Mouse (Mus musculus): ENCODE data around the gene Wipf2.

Wipf2 gene

DNA sequence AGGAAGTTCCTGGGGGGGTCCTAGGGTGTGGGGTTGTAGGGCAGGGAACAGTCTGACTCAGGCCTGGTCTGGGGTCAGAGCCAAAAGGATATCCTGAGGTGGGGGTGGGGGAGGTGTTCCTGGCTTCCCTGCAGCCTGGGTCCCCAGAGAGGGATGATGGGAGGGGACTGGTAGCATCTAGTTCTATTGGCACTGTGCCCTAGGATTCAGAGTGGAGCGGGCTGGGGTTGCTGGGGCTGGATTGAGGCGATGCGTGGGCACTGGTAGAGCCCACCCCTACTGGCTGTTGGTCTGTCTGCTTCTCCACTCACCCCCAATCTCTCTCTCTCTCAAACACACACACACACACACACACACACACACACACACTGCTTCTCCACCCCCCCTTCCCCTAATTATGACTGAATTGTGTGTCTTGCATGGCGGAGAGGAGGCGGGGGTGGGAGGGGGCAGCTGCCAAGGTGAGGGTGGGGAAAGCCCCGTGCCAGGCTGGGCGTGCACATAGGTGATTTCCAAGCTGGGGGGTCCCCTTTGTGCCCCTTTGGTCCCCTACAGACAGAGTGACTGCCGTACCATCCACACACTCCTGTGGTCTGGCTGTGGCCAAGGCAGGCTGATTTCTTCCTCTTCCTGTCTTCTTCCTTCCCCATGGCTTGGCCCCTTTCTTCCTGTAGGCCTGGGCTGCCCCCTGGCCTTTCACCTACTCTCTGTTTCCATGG, 79.6 kb downstream of the Wipf2 start:
- peak; percentile 22 for DNase-seq (ENCODE audit: low spot score)

DNA sequence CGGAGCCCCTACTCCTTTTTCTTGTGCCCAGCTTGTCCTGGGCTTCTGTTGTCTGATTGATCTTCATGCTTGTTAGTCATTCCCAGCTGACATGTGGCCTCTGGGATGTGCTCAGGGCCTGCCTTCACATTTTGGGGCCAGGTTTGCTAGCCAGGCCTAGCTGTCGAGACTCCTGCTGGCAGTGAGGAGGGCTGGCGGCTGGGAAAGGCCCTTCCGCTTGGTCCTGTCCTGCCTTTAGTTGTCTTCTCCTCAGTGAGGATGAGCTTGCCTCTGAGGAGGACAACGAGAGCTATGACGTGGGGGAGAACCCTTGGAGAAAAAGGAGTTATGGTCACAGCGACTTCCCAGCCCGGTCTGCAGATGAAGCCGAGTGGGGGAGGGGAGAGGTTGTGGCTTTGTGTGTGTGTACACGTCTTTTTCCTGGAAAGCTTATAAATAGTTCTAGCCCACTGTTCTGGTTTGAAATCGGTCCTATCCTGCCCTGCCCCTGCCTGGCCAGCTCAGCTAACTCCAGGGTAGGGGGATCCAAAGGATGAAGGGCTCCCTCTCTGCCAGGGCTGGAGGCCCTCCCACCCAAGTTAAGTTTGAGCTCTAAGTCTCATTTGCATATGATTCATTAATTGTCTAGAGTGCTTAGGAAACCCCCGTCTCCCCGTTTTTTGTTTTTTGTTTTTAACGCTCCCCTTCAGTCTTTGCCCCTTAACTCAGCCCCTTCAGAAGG, 80.5 kb downstream of the Wipf2 start:
- peak; percentile 22 for DNase-seq (ENCODE audit: low spot score)

DNA sequence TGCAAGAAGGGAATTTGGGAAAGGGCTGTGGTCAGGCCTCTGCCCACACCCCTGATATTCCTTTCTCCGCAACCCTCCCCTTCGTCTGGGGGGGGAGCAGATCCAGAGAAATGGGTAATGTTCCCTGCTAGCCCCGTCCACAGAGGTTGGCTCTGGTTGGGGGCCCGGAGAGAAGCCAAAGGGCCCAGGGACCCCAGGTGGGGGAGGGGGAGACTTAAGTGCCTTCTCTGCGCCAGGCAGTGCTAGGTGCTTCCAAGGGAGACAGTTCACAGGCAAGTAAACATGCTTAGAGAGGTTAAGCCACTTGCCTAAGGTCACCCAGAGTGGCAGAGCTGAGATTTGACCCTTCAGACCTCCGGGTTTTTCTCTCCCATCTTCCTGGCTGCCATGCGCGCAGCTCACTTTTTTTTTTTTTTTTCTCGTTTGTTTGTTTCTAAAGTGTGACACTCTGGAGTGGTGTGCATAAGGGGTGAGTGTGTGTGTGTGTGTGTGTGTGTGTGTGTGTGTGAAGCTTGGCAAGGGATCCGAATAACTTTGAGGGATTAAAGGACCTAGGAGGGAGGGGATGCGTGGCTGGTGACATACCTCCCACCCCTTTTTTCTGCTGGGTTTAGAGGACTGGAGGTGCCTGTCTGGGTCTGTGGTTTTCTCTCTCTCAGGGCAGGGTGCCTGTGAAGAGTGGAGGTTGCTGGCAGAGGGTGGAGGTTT, 81.6 kb downstream of the Wipf2 start:
- DNase-seq (ENCODE audit: low spot score): no peak

DNA sequence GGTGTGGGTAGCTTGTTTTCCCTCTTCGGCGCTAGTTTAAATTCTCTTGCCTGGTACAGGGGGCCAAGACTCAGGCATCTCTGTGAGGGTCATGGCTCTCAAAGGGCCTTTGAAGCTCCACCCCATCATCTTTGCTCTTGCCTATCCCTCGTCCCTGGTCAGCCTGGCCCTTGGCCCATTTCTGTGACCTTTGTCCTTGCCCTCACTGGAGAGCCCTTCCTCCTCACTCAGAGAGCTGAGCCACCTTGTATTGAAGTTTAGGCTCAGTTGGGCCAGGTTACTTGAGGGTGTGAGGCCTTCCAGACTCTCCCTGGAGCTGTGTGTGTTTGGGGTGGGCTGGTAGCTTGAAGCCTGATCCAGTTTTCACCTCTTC, 82.2 kb downstream of the Wipf2 start:
- DNase-seq (ENCODE audit: low spot score): peak; percentile 72

DNA sequence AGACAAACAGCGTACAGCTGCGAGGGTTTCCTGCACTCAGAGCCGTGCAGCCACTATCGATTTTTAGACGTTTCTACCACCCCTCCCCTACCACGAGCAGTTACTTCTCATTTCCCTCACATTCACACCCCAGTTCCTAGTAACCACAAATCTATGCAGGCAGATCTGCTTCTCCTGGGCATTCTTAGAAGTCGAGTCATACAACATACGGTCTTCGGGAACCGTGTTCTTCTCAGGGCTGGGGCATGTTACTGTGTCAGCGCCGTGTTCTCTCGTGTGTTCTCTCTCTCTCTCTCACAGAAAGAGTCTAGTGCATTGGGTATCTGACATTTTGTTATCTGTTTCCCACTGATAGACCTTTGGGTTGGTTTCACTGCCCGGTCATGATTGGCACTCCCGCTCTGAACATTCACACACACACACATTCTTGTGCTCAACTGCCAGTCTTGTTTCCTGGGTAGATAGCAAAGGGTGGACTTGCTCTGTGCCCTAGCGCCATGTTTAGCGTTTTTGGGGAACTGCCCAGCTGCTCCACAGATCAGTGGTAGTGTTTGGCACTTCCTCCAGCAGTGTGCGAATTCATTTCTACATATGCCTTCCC, 84.6 kb downstream of the Wipf2 start:
- DNase-seq (ENCODE audit: low spot score): no peak

DNA sequence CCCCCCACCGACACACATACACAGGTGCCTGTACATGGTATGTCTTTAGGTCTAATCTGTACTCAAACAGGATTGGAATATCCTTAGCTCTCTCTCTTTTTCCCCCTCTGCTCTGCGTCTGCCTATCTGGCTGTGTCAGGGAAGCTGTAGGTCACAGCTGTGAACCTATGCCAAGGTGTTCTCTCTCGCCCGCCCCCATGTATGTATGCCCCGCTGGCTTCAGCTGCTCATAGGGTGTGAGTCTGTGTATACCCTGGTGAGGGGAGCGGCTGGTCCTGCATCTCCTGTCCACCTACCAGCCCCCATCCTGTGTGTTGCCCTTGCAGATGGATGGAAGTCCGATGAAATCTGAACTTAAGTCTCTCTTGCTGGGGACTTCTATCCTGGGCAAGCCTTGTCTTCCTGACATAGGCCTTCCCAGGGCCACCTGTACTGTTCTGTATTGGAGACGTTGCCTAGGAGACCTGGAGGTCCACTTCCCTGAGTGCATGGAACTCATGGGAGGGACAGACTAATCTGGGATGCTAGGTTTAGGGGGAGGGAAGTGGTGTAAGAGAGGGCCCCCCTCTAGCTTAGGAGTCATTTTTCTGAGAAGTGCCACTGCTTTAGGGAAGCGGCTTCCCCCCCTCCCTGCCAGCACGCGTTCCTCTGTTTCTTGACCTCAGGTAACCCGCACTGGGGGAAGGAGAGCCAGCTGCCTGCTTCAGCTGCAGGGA, 86.0 kb downstream of the Wipf2 start:
- DNase-seq (ENCODE audit: low spot score): no peak

GRCm38 (mm10) chr11:98949958-98950460, 86.6 kb downstream of the Wipf2 start:
- DNase-seq (ENCODE audit: low spot score): no peak

DNA sequence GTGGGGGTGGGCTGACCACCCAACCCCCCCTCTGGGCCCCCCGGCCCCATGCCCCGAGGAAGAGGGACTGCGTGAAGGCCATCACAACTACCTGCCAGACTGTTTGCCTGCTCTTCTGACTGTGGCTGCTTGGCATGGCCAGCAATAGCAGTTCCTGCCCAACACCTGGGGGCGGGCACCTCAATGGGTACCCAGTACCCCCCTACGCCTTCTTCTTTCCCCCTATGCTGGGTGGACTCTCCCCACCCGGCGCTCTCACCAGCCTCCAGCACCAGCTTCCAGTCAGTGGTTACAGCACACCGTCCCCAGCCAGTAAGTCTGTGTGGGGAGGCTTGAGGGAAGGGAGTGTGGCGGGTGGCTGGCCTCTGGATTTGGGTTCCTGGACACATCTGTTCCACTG, 87.0 kb downstream of the Wipf2 start:
- DNase-seq (ENCODE audit: low spot score): no peak

- DNase-seq (ENCODE audit: low spot score): peak; percentile 90
Observed at GRCm38 (mm10) chr11:98951026-98951906, 87.8 kb downstream of the Wipf2 start.

- no peak for DNase-seq (ENCODE audit: low spot score)
Observed at GRCm38 (mm10) chr11:98952111-98952510, 88.7 kb downstream of the Wipf2 start.

DNA sequence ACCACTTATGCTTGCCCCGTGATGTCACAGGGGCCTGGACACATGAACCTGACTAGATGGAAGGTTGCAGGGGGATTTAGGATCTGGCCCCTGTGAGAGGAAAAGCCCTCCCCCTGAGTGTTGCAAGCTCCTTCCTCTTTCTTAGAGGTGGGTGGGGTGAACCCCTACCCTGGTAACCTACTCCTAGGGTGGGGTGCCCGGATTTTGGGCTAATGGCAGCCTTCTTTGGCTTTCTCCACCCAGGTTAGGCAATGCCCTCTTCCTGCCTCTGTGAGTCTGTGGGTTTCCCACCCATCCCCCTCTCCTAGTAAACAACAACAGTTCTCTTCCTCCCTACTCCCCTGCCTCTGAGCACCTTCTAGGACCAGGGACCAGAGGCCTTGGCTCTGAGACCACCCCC, 89.3 kb downstream of the Wipf2 start:
- no peak for DNase-seq (ENCODE audit: low spot score)

DNA sequence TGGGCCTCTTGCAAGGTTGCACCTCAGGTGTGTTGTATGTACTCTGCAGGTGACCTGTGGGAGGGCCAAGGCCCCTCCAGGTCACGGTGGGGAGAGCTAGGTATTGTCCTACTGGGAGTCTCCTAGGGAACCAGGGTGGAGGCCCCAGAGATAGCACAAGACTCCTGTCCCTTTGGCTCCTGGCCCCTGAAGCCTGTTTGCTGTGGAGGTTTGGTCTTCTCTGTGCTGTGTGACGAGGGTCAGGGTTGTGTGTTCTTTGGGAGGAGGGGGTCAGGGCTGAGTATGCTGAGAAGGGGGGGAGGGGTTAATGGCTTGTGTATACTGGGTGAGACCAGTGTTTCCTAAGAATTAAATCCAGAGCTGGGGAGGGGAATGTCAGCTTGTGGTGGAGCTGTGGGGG, 89.9 kb downstream of the Wipf2 start:
- no peak for DNase-seq (ENCODE audit: low spot score)

- DNase-seq (ENCODE audit: low spot score): no peak
Observed at GRCm38 (mm10) chr11:98953835-98954320, 90.4 kb downstream of the Wipf2 start.

DNA sequence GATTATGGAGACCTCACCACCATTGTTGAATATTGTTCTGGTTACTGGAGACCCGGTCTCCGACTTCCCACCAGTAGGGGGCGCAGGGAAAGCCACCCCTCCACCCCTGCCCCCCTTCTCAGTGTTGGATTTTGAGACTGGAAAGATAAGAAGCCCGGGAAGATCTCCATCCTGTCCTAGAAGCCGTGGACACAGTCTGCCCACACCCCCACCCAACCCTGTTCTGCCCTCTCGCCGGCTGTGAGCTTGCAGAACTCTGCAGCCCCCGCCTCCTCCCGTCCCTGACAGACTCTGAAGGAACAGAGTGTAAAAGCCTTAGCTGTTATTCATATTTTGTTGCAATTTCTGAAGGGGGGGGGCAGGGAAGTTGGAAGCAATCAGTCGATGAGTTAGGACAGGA, 90.9 kb downstream of the Wipf2 start:
- peak; percentile 79 for DNase-seq (ENCODE audit: low spot score)
